Mouse (Mus musculus) lung, embryonic 15.5 days (tissue): ENCODE data around the gene Nostrin. TPM values are rescaled to one million over a fixed set of nuclear protein-coding genes. Genes with fewer than 3 reads are reported as not detected.
A peak's percentile ranks its signal among the peaks of the same experiment; 100 is the strongest.

ENCODE experiments used
- ATAC-seq: fragments of 200-750 bp; cut with Nextera tagmentation; 2 replicates; pipeline ENCODE4 v1.8.0; 2017; ENCODE audit warnings: moderate number of reproducible peaks, borderline replicate concordance; ENCODE audit not compliant: low FRiP score, low TSS enrichment; ENCODE audit errors: extremely low read depth
- H3K27ac ChIP-seq: fragments of 300-500 bp; sonication (generic); 2 replicates; pipeline ENCODE4 v1.5.1; 2015; ENCODE audit warnings: moderate library complexity, mild to moderate bottlenecking, inconsistent platforms
- H3K27me3 ChIP-seq: fragments of 300-500 bp; sonication (generic); 2 replicates; pipeline ENCODE4 v1.6.1; 2015; ENCODE audit warnings: inconsistent platforms
- H3K36me3 ChIP-seq: fragments of 300-500 bp; sonication (generic); 2 replicates; pipeline ENCODE4 v1.6.1; 2015; ENCODE audit warnings: inconsistent platforms
- H3K4me1 ChIP-seq: fragments of 300-500 bp; sonication (generic); 2 replicates; pipeline ENCODE4 v1.6.1; 2015; ENCODE audit warnings: inconsistent platforms
- H3K4me2 ChIP-seq: fragments of 300-500 bp; sonication (generic); 2 replicates; pipeline ENCODE4 v1.6.1; 2015; ENCODE audit warnings: inconsistent platforms, mild to moderate bottlenecking, moderate library complexity
- H3K4me3 ChIP-seq: fragments of 300-500 bp; sonication (generic); 2 replicates; pipeline ENCODE4 v1.5.1; 2015; ENCODE audit warnings: mild to moderate bottlenecking, inconsistent platforms
- H3K9ac ChIP-seq: fragments of 300-500 bp; sonication (generic); 2 replicates; pipeline ENCODE4 v1.6.1; 2015; ENCODE audit warnings: inconsistent platforms
- H3K9me3 ChIP-seq: fragments of 300-500 bp; sonication (generic); 2 replicates; pipeline ENCODE4 v1.6.1; 2016; ENCODE audit warnings: inconsistent platforms
- WGBS: fragments of 180-500 bp; shearing (Covaris S2); methylation state at CpG from one replicate; pipeline ENCODE4 v1.1.7; 2015; 5-methylcytosine and 5-hydroxymethylcytosine counted together
- polyA plus RNA-seq: library from polyadenylated mRNA; unstranded; fragments of >200 nt; fragmentation: Nextera tagmentation; extraction: Ambion mirVana; gene quantifications from 2 replicates; pipeline ENCODE4 v1.2.1, GENCODE M21; 2015

The Nostrin gene
- polyA plus RNA-seq: 15.2 and 16.3 TPM in 2 replicates

DNA sequence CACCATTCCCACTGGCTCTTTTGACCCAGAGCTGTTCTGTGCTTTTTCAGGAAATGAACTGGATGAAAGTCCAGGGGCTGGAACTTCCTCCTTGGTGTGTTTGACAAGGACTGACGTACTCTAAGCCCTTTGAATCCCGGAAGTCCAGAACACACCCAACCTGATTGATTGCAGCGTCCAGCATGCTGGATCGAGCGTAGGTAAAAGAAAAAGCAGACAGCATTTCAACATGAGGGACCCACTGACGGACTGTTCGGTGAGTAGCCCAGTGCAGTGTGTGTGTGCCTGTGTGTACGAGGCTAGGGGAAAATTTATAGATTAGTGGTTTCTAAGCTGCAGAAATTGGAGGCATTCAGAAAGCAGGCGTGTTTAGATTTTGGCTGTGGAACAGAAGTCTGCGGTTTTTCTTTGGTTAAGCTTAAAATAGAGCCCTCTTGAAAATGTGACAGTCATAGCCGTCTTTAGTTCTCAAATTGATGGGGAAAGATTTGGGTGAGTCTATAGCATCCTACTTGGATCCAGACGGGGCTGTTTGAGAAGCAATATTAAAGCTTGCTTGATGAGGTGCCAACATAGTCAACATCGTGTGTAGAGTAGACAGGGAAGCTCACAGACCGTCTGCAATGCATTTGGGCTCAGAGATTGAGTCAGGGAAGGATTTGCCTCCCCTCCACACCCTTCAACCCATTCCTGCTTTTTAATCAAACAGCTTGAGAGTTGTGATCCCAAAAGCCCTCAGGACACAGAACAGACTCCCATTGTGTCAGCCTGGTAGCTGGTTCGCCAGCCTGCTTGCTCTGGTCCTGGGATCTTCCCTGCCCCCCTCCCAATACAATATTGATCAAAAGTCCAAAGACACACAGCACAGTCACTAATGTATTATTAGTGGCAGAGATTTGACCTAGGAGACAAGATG, at the start of gene Nostrin:
Gene Nostrin (plus strand): TSS at position 140 of the 916 bp plus-strand sequence.
- peak within 1 kb of the TSS; percentile 49 for H3K4me2 ChIP-seq
- H3K9ac ChIP-seq: no peak within 1 kb of the TSS
- H3K27ac ChIP-seq: peak within 1 kb of the TSS; percentile 64
- H3K4me1 ChIP-seq: peaks cover 17% of the 10 kb centered on the region
- H3K9me3 ChIP-seq: no peaks in the 10 kb centered on the region
- no peaks in the 10 kb centered on the region for H3K27me3 ChIP-seq
- peak; percentile 73 for ATAC-seq
- no peaks in the 10 kb centered on the region for H3K36me3 ChIP-seq
- peak within 1 kb of the TSS; percentile 30 for H3K4me3 ChIP-seq
- WGBS: 20% methylated on average over 15 of the region's 15 CpGs

DNA sequence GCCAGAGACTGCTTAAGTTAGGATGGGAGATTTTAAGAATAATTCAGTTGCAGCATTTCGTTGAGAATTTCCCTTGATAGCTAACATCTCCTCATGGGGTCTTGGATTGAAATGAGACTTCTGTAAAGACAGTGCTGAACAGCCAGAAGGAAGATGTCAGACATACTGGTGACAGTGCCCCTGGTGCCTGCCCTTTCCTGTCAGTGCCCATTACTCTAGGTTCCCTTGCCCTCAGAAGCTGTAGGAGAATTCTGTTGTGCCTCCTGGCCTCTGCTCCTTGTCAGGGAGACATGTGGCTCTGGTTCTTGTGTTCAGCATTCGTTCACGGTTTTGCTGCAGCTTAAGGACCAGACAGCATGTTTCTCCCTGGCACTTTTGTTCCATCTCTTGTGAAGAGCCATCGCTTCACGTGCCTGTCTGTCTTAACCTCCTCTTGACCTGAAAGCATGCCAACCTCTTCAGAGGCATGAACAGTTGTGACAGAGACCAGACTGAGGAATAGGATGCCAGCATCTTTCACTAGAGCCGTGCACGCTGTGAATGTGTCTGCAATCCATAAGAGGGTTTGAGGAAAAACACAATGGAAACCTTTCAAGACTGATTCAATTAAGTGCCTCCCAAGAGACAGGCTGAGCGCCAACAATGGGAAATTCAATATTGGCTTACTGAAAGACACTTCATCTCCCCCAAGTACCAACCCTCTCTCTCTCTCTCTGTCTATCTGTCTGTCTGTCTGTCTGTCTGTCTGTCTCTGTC, 48.9 kb upstream of the Nostrin start:
- no peak overlapping the region for H3K9ac ChIP-seq
- ATAC-seq: no peak
- H3K36me3 ChIP-seq: no peaks in the 10 kb centered on the region
- H3K4me1 ChIP-seq: no peaks in the 10 kb centered on the region
- no peak overlapping the region for H3K4me2 ChIP-seq
- H3K27ac ChIP-seq: no peak overlapping the region
- H3K27me3 ChIP-seq: no peaks in the 10 kb centered on the region
- 71% methylated on average over 8 of the region's 8 CpGs for WGBS
- H3K9me3 ChIP-seq: no peaks in the 10 kb centered on the region
- H3K4me3 ChIP-seq: no peak overlapping the region

DNA sequence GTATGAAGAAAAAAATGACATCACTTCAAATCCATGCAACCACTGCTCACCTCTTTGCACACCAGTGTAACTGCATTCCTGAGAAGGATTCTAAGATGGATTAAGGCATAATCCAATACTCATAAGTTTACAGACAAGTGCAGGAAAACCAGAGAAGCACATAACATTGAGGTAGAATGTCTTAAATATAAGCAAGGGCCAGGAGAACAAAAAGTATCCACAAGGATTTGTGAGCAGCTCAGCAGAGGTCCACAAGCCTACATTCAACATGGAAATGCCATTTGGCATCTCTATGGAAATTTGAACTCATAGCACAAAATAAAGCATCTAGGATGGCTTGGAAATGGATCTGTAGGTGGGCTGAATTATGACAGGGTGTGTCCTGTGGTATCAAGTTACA, 39.8 kb upstream of the Nostrin start:
- H3K4me2 ChIP-seq: no peak overlapping the region
- no peak for ATAC-seq
- no peaks in the 10 kb centered on the region for H3K9me3 ChIP-seq

DNA sequence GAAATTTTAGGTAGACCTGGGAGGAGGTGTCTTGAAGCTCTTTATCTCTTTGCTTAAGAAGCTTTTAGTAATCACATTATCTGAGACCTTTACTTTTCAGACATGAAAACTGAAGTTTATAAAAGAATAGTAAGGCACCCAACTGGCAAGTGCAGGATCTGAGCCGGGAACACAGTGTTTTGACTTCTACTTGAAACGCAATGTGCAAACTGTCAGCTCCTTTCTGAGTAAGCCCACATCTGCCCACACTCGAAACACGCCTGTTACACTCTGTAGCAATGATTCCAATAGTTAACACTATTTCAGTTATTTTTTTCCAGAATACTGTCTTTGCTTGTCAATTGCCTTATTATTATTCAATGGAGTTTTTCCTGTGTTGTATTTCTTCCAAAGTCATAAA, 38.8 kb upstream of the Nostrin start:
- Histone ChIP-seq H3K9ac (no peak overlapping the region), H3K27me3 (no peaks in the 10 kb centered on the region), H3K27ac (no peak overlapping the region), H3K9me3 (no peaks in the 10 kb centered on the region), H3K36me3 (no peaks in the 10 kb centered on the region), H3K4me1 (no peaks in the 10 kb centered on the region), H3K4me3 (no peak overlapping the region), H3K4me2 (no peak overlapping the region)
- ATAC-seq: no peak
- 79% methylated on average over 4 of the region's 4 CpGs for WGBS

More for the DNA sequence above, 39.8 kb upstream of the Nostrin start:
- Histone ChIP-seq H3K27me3 (no peaks in the 10 kb centered on the region), H3K27ac (no peak overlapping the region), H3K4me3 (no peak overlapping the region), H3K4me1 (no peaks in the 10 kb centered on the region), H3K9ac (no peak overlapping the region), H3K36me3 (no peaks in the 10 kb centered on the region)

DNA sequence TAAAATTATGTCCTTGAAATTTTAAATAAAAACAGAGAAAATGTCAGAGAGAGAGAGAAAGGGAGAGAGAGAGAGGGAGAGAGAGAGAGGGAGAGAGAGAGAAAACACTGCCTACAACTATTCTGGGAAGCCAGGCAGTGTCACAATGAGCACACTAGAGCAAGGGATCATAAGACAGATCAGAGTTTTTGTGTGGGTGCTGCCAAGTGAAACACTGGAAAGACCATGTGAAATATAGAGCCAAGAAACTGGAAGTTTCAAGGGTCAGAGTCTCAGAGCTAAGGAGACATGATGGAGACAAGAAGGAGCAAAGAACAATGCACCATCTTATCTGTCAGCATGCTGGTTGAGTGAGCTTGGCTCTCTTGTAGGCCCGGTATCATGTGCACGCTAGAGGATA, 38.1 kb upstream of the Nostrin start:
- Histone ChIP-seq H3K36me3 (no peaks in the 10 kb centered on the region), H3K4me1 (no peaks in the 10 kb centered on the region), H3K4me2 (no peak overlapping the region), H3K9ac (no peak overlapping the region), H3K9me3 (no peaks in the 10 kb centered on the region), H3K27ac (no peak overlapping the region), H3K27me3 (no peaks in the 10 kb centered on the region), H3K4me3 (no peak overlapping the region)
- ATAC-seq: no peak
- WGBS: 90% methylated on average over 2 of the region's 2 CpGs

DNA sequence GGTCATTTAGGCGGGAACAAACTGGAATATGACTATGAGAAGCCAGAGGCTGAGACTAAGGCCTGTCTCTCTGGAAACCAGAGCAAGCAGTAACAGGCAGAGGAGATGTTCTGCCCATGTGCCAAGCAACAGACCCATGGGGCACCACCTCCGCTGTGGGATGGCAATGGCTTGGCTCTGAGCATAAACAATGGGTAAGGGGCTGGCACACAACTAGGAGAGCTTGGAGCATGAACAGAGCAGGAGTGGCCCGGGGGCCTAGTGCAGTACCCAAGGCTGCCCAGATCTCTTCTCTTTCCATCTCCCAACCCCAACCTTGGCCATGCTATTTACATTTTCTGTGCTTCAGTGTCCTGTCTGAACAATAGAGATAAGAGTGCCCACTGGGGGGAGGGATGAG, 36.9 kb upstream of the Nostrin start:
- no peak for ATAC-seq
- Histone ChIP-seq H3K4me1 (no peaks in the 10 kb centered on the region), H3K36me3 (no peaks in the 10 kb centered on the region), H3K27ac (no peak overlapping the region), H3K27me3 (no peaks in the 10 kb centered on the region), H3K4me3 (no peak overlapping the region), H3K9me3 (no peaks in the 10 kb centered on the region), H3K9ac (no peak overlapping the region), H3K4me2 (no peak overlapping the region)
- 83% methylated on average over 3 of the region's 3 CpGs for whole genome bisulfite sequencing

DNA sequence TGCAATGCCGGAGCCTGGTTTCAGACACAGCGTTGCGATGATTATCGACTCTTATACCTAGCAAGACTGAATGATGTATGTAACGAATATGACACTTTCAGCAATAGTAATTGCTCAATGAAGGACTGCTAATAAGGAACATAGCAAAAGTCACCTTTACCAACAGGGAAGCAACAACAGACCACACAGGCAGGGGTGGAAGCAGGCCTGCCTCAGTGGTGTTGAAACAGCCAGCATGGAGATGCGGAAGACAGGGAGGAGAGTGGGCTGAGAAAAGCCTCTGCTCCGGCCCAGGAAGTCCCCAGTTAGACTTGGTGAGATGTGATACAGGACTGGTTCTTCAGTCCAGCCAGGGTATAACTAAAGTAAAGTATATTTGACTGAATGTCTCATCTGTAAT, 36.5 kb upstream of the Nostrin start:
- WGBS: 93% methylated on average over 7 of the region's 7 CpGs
- H3K27ac ChIP-seq: no peak overlapping the region
- ATAC-seq: no peak

DNA sequence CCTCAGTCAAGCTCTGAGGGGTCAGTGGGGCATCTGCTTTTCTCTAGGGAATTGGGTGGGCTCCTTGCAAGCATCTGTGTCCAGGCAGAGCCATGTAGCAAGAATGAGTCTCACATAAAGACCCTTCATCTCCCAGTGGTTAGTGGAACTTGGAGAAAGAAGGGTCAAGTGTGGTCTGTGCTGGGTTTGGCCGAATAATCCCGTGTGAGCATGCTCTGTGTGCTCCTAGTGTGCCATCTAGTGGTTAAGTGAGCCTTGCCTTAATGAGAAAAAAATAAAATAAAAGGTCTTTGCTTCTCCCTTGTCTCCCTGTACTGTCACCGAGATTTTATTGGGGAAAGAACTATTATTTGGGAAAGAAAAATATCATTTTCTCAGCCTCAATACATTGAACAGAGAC, 34.9 kb upstream of the Nostrin start:
- no peak overlapping the region for H3K27ac ChIP-seq
- ATAC-seq: no peak
- WGBS: 19% methylated on average over 3 of the region's 3 CpGs

More for the DNA sequence above, 36.5 kb upstream of the Nostrin start:
- no peak overlapping the region for H3K9ac ChIP-seq
- no peaks in the 10 kb centered on the region for H3K27me3 ChIP-seq
- no peak overlapping the region for H3K4me2 ChIP-seq
- H3K36me3 ChIP-seq: no peaks in the 10 kb centered on the region
- no peaks in the 10 kb centered on the region for H3K9me3 ChIP-seq
- no peaks in the 10 kb centered on the region for H3K4me1 ChIP-seq
- H3K4me3 ChIP-seq: no peak overlapping the region

DNA sequence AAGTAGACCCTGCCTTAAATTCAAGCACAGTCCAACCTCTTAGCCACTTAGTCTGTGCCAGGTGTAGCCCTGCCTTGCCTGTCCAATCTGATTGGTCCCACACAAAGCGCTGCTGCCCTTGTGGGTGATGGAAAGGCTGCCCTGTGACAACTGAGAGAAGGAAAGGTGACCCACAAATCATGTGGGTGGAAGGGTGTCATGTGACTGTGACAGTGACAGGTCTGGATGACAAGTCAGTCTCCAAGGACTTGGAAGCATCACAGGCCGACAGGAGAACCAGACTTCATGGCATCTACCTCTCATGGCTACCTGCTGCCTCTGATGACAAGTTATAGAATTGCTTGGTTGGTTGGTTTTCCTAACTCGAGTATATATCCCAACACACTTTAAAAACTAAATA, 32.1 kb upstream of the Nostrin start:
- Histone ChIP-seq H3K4me3 (no peak overlapping the region), H3K27me3 (no peaks in the 10 kb centered on the region), H3K9ac (no peak overlapping the region), H3K4me1 (no peaks in the 10 kb centered on the region), H3K4me2 (no peak overlapping the region), H3K36me3 (no peaks in the 10 kb centered on the region), H3K9me3 (no peaks in the 10 kb centered on the region), H3K27ac (no peak overlapping the region)
- 86% methylated on average over 3 of the region's 3 CpGs for WGBS
- ATAC-seq: no peak

More for the DNA sequence above, 34.9 kb upstream of the Nostrin start:
- no peaks in the 10 kb centered on the region for H3K36me3 ChIP-seq
- H3K27me3 ChIP-seq: no peaks in the 10 kb centered on the region
- no peak overlapping the region for H3K4me3 ChIP-seq
- no peaks in the 10 kb centered on the region for H3K4me1 ChIP-seq
- H3K9me3 ChIP-seq: no peaks in the 10 kb centered on the region
- no peak overlapping the region for H3K9ac ChIP-seq
- no peak overlapping the region for H3K4me2 ChIP-seq

DNA sequence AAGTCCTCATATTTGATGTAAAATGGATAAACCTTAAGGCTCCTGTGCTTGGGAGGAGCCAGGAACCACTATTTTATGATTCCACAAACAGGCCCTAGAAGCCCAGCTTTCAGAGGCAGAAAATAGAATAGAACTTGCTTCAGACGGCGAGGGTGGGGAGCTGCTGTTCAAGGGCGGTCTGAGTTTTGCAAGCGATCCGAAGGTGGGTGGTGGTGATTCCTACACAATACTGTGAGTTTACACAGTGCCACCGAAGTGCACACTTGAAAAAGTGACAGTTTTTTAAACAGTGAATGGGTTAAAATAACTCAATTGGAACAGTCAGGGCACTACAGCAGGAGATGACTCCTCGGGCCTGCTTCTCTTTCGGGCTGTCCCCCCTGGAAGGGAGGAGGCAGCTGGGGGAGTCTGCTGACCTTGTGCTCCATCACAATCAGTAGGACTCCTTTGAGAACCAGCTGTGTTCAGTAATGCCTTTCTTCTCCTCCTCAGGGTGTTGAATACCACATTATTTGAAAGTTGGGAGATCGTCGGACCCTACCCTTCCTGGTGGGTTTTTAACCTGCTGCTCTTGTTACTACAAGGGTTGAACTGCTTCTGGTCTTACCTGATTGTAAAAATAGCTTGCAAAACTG, 31.0 kb upstream of the Nostrin start:
- no peaks in the 10 kb centered on the region for H3K27me3 ChIP-seq
- no peak for ATAC-seq
- H3K36me3 ChIP-seq: no peaks in the 10 kb centered on the region
- H3K27ac ChIP-seq: no peak overlapping the region
- peaks cover 8% of the 10 kb centered on the region for H3K4me1 ChIP-seq
- H3K4me2 ChIP-seq: no peak overlapping the region
- WGBS: 46% methylated on average over 10 of the region's 10 CpGs
- no peaks in the 10 kb centered on the region for H3K9me3 ChIP-seq
- H3K9ac ChIP-seq: no peak overlapping the region
- no peak overlapping the region for H3K4me3 ChIP-seq

DNA sequence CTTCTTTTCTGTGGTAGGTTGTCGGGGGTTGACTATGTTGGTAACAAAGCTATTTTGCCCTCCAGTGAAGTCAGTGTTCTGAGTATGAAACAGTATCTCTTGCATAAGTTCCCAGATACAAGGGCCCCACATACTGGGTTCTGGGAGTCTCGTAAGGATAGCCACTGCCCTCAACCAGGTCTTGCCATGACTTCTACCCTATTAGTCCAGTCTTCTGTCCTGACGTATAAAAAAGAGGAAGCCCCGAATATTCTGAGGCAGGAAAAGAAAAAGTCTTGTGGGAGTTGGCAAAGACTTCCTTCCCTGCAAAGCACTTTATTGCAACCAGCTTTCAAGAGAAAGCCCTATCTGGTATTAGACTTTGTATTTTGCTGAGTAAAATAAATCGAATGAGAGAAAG, 26.4 kb upstream of the Nostrin start:
- H3K9ac ChIP-seq: no peak overlapping the region
- no peaks in the 10 kb centered on the region for H3K9me3 ChIP-seq
- no peak overlapping the region for H3K4me2 ChIP-seq
- 57% methylated on average over 5 of the region's 5 CpGs for WGBS
- no peaks in the 10 kb centered on the region for H3K27me3 ChIP-seq
- H3K4me1 ChIP-seq: peaks cover 18% of the 10 kb centered on the region
- H3K36me3 ChIP-seq: no peaks in the 10 kb centered on the region
- no peak overlapping the region for H3K4me3 ChIP-seq
- no peak overlapping the region for H3K27ac ChIP-seq
- ATAC-seq: no peak

DNA sequence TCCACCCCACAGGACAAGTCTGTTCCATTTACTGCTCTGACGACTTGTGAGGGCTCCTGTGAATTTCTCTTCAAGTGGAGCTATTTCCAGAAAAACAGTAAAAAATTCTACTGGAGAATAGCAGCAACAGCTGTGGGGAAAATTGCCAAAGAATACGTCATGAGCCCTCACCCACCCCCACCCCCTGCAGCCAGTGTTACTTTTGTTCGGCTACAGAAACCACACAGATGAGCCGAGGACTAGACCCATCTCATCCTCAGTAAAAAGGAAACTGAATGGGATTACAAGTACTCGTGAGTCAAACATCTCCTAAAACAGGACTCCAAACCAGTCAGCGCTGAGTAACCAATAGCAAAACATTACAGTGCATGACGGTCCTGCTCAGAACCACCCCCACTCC, 25.9 kb upstream of the Nostrin start:
- 0 out of 2 replicates have a peak, but pooled peaks have one; percentile 10 for ATAC-seq
- Histone ChIP-seq H3K9me3 (no peaks in the 10 kb centered on the region), H3K9ac (no peak overlapping the region), H3K4me3 (no peak overlapping the region), H3K4me2 (no peak overlapping the region), H3K27ac (no peak overlapping the region), H3K36me3 (no peaks in the 10 kb centered on the region), H3K27me3 (no peaks in the 10 kb centered on the region), H3K4me1 (peaks cover 18% of the 10 kb centered on the region)
- 48% methylated on average over 7 of the region's 7 CpGs for WGBS
